Mouse (Mus musculus): ENCODE measurements around the gene Chst11. TPM values are rescaled to one million over a fixed set of nuclear protein-coding genes. Genes with fewer than 3 reads are reported as not detected.

The Chst11 gene
- total RNA-seq, 2 experiments from 2014 or later = 12.5 to 20.8 TPM

DNA sequence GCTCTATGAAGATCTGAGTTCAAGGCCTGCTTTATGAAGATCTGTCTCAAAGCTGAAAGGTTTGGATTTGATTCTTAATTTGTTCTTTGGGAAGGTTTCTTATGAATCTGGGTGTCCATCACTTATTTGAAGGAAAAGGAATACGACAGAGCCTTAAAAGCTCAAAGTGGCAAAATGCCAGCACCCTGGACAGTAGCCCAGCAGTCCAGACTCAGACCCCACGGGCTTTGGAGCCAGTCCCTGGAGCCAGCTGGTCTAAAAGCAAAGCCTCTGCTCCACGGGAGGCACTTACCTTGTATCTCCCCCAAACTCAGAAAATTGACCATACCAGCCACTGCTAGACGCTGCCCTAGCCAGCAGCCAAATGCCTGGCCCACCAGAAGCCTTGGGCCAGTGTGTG lies 249.1 kb downstream of the Chst11 start:
- no peak for ATAC-seq (replicated peaks; ENCODE audit: poor library complexity, severe bottlenecking)

DNA sequence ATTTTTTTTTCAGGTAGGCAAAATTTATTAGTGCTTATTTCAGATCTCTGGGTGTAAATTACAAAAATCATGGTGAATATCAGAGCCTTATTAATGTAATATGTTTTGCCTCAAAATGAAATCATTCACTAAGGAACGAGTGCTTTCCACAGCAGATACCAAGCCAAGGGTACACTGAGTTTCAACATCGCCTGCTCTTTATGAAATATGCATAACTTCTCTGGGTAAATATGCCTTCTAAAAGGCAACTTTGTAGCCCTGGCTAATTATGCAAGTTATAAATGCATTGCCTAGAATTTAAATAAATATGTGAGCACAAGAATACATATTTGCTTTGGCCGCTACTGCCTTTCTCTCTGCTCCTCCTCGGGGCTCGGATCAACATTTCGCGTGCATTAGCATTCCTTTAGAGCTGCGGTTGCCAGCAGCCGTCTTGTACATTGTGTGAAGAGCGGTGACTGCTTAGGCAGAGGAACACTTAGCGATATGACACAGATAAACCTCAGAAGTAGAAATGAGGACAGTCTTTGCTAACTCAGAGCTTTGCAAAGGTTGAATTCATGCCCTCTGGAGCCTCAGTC lies 256.9 kb downstream of the Chst11 start:
- ATAC-seq (replicated peaks; ENCODE audit: poor library complexity, severe bottlenecking) = no peak

DNA sequence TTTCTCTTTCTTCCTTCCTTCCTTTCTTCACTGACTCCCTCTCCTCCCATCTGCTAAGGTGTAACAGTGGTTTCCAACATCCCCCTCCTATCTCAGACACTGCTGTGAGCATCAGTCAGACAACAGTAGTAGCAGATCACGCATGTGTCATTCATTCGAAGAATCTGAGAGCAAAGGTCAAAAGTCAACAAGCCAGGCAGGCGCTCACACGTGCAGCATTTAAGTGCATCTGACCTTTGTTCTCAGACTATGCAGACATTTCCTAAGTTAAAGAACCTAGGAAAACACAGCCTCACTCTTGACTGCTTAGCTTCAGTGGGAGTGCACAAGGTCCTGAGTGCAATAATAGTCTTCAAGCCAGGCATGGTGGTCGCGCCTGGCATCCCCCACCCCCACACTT lies 258.8 kb downstream of the Chst11 start:
- no peak for ATAC-seq (replicated peaks; ENCODE audit: poor library complexity, severe bottlenecking)

Other genes starting within 250 kb of the Chst11 start
- 27.2 and 41.6 TPM in 2 replicates for gene Nfyb, start 221.4 kb upstream of the Chst11 start, total RNA-seq (2014; fragmentation: Nextera tagmentation)
- gene Nfyb, start 221.4 kb upstream of the Chst11 start, total RNA-seq (2017) = 68.1 and 75.2 TPM in 2 replicates
- 59.2 and 69.7 TPM in 2 replicates for gene Txnrd1, start 151.5 kb upstream of the Chst11 start, total RNA-seq (2014; fragmentation: Nextera tagmentation)
- gene Txnrd1, start 151.5 kb upstream of the Chst11 start, total RNA-seq (2017) = 85.1 and 91.5 TPM in 2 replicates
- 2.5 and 3.7 TPM in 2 replicates for gene Eid3, start 118.9 kb upstream of the Chst11 start, total RNA-seq (2014; fragmentation: Nextera tagmentation)
- 2.2 and 2.6 TPM in 2 replicates for gene Eid3, start 118.9 kb upstream of the Chst11 start, total RNA-seq (2017)